Mouse (Mus musculus): Measurements from ENCODE around the gene Zfp174. TPM values are rescaled to one million over a fixed set of nuclear protein-coding genes. Genes with fewer than 3 reads are reported as not detected.

The Zfp174 gene
- total and polyA plus RNA-seq, 3 experiments, result 0.26 to 0.98 (median 0.37) TPM

Other genes starting within 250 kb of the Zfp174 start
- gene Mefv, start 129.2 kb upstream of the Zfp174 start, total RNA-seq (2012; rRNA removed), result not detected in 2 replicates
- not detected in 2 replicates for gene Mefv, start 129.2 kb upstream of the Zfp174 start, total RNA-seq (2014; rRNA removed)
- gene Mefv, start 129.2 kb upstream of the Zfp174 start, polyA plus RNA-seq (2012; ENCODE audit: insufficient read length, low read depth), result not detected in 2 replicates
- gene Zfp263, start 103.2 kb upstream of the Zfp174 start, total RNA-seq (2012; rRNA removed), result 17.4 and 22.2 TPM in 2 replicates
- 24.2 and 25.8 TPM in 2 replicates for gene Zfp263, start 103.2 kb upstream of the Zfp174 start, total RNA-seq (2014; rRNA removed)
- gene Zfp263, start 103.2 kb upstream of the Zfp174 start, polyA plus RNA-seq (2012; ENCODE audit: insufficient read length, low read depth), result 20.4 and 21.4 TPM in 2 replicates
- gene Olfr15, start 16.4 kb upstream of the Zfp174 start, total RNA-seq (2012; rRNA removed), result not detected in 2 replicates
- gene Olfr15, start 16.4 kb upstream of the Zfp174 start, total RNA-seq (2014; rRNA removed), result not detected in 2 replicates
- not detected in 2 replicates for gene Olfr15, start 16.4 kb upstream of the Zfp174 start, polyA plus RNA-seq (2012; ENCODE audit: insufficient read length, low read depth)
- 31.9 and 39.0 TPM in 2 replicates for gene Naa60, start 25.1 kb downstream of the Zfp174 start, total RNA-seq (2012; rRNA removed)
- gene Naa60, start 25.1 kb downstream of the Zfp174 start, total RNA-seq (2014; rRNA removed), result 26.4 and 28.3 TPM in 2 replicates
- 67.2 and 81.5 TPM in 2 replicates for gene Naa60, start 25.1 kb downstream of the Zfp174 start, polyA plus RNA-seq (2012; ENCODE audit: insufficient read length, low read depth)
- 10.4 and 13.4 TPM in 2 replicates for gene Zfp597, start 37.3 kb downstream of the Zfp174 start, total RNA-seq (2012; rRNA removed)
- gene Zfp597, start 37.3 kb downstream of the Zfp174 start, total RNA-seq (2014; rRNA removed), result 17.5 and 17.8 TPM in 2 replicates
- 10.5 and 11.0 TPM in 2 replicates for gene Zfp597, start 37.3 kb downstream of the Zfp174 start, polyA plus RNA-seq (2012; ENCODE audit: insufficient read length, low read depth)
- 0.88 and 0.89 TPM in 2 replicates for gene Gm20695, start 37.4 kb downstream of the Zfp174 start, total RNA-seq (2012; rRNA removed)
- 1.2 and 1.7 TPM in 2 replicates for gene Gm20695, start 37.4 kb downstream of the Zfp174 start, total RNA-seq (2014; rRNA removed)
- not detected in 2 replicates for gene Gm20695, start 37.4 kb downstream of the Zfp174 start, polyA plus RNA-seq (2012; ENCODE audit: insufficient read length, low read depth)
- 11.9 TPM in 2 replicates for gene 1700037C18Rik, start 61.4 kb downstream of the Zfp174 start, total RNA-seq (2012; rRNA removed)
- gene 1700037C18Rik, start 61.4 kb downstream of the Zfp174 start, total RNA-seq (2014; rRNA removed), result 15.9 and 18.1 TPM in 2 replicates
- gene 1700037C18Rik, start 61.4 kb downstream of the Zfp174 start, polyA plus RNA-seq (2012; ENCODE audit: insufficient read length, low read depth), result 14.7 and 15.2 TPM in 2 replicates
- gene Cluap1, start 61.5 kb downstream of the Zfp174 start, total RNA-seq (2012; rRNA removed), result 33.7 and 37.6 TPM in 2 replicates
- 46.5 and 47.9 TPM in 2 replicates for gene Cluap1, start 61.5 kb downstream of the Zfp174 start, total RNA-seq (2014; rRNA removed)
- 47.0 and 56.1 TPM in 2 replicates for gene Cluap1, start 61.5 kb downstream of the Zfp174 start, polyA plus RNA-seq (2012; ENCODE audit: insufficient read length, low read depth)
- gene Nlrc3, start 129.4 kb downstream of the Zfp174 start, total RNA-seq (2012; rRNA removed), result 0.13 and 0.34 TPM in 2 replicates
- gene Nlrc3, start 129.4 kb downstream of the Zfp174 start, total RNA-seq (2014; rRNA removed), result not detected in 2 replicates
- gene Nlrc3, start 129.4 kb downstream of the Zfp174 start, polyA plus RNA-seq (2012; ENCODE audit: insufficient read length, low read depth), result 0.37 and 0.69 TPM in 2 replicates
- 30.4 and 33.3 TPM in 2 replicates for gene Slx4, start 156.5 kb downstream of the Zfp174 start, total RNA-seq (2012; rRNA removed)
- 13.4 and 14.9 TPM in 2 replicates for gene Slx4, start 156.5 kb downstream of the Zfp174 start, total RNA-seq (2014; rRNA removed)
- gene Slx4, start 156.5 kb downstream of the Zfp174 start, polyA plus RNA-seq (2012; ENCODE audit: insufficient read length, low read depth), result 40.2 and 47.4 TPM in 2 replicates
- 0.64 and 0.80 TPM in 2 replicates for gene Dnase1, start 189.7 kb downstream of the Zfp174 start, total RNA-seq (2012; rRNA removed)
- gene Dnase1, start 189.7 kb downstream of the Zfp174 start, total RNA-seq (2014; rRNA removed), result 0.69 TPM in 1 of 2 replicates, not detected in the other
- gene Dnase1, start 189.7 kb downstream of the Zfp174 start, polyA plus RNA-seq (2012; ENCODE audit: insufficient read length, low read depth), result 4.3 and 5.9 TPM in 2 replicates
- 163 and 167 TPM in 2 replicates for gene Trap1, start 230.6 kb downstream of the Zfp174 start, total RNA-seq (2012; rRNA removed)
- gene Trap1, start 230.6 kb downstream of the Zfp174 start, total RNA-seq (2014; rRNA removed), result 143 and 145 TPM in 2 replicates
- 284 and 287 TPM in 2 replicates for gene Trap1, start 230.6 kb downstream of the Zfp174 start, polyA plus RNA-seq (2012; ENCODE audit: insufficient read length, low read depth)